Mouse (Mus musculus): Measurements from ENCODE around the gene Rnf111.

Rnf111 gene

DNA sequence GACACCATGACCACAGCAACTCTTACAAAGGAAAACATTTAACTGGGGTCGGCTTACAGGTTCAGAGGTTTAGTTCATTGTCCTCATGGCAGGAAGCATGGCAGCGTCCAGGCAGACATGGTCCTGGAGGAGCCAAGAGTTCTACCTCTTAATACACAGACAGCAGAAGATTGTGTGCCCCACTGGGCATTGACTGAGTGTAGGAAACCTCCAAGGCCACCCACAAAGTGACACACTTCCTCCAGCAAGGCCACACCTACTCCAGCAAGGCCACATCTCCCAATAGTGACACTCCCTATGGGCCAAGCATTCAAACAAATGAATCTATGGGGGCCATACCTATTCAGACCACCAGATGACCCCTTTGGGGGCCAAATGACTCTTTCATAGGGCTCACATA is 107.4 kb downstream of the Rnf111 start:
- DNase-seq (ENCODE audit: low read depth, low spot score) = no peak

- no peak for DNase-seq (ENCODE audit: low read depth, low spot score)
These were observed 107.9 kb downstream of the Rnf111 start for GRCm38 (mm10) chr9:70395617-70396016.

GRCm38 (mm10) chr9:70392563-70392907 is 111.0 kb downstream of the Rnf111 start:
- no peak for DNase-seq (ENCODE audit: low read depth, low spot score)

DNA sequence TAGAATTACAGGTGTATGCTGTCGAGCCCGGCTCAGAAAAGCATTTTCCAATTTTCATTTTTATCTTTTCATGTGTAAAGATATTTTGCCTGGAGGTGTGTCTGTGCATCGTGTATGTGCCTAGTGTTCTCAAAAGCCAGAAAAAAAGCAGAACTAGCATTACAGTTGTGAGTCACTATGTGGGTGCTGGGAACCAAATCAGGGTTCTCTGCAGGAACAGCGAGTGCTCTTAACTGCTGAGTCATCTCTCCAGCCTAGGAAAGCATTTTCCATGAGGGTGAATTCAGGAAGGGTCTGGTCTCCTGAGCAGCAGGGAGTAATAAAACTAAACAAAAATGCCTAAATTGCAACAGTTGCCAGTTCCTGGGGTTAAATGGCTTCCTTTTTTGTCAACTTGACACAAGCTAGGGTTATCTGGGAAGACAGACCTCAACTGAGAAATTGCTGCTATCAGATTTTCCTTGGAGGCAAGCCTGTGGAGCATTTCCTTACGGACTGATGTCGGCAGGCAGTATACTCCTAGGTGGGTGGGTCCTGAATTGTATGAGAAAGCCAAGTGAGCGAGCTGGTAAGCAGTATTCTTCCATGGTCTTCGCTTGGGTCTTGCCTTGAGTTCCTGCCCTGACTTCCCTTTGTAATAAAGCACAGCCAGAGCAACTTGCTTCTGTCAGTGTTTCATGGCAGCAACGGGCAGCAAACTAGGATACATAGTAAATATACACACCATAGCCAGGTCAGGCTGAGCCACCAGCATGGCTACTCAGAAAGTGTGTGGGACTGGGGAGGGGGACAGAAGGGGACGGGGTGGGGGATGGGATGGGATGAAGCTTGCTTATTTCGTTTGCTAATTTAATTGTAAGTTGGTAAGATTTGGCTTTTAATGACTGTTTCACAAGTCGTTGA is 111.6 kb downstream of the Rnf111 start:
- no peak for DNase-seq (ENCODE audit: low read depth, low spot score)

DNA sequence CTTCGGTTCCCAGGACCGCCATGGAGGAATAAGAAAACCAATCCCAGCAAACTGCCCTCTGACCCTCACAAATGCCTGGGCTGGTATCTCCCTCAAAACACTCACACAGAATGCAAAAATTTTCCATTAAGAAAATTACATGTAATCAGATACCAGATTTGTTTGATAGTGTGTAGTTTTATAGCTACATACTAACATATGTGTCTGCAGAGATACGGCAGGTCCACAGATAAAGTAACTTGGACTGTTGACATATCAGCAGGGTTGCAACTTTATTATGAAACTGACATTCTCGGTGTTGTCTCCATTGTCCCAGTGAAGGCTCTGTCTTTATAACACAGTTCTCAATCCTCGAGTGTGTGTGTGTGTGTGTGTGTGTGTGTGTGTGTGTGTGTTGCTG is 112.5 kb downstream of the Rnf111 start:
- no peak for DNase-seq (ENCODE audit: low read depth, low spot score)

- DNase-seq (ENCODE audit: low read depth, low spot score) = no peak
These were observed 114.0 kb downstream of the Rnf111 start for GRCm38 (mm10) chr9:70389548-70389947.

- no peak for DNase-seq (ENCODE audit: low read depth, low spot score)
These were observed 116.0 kb downstream of the Rnf111 start for GRCm38 (mm10) chr9:70387410-70388119.

GRCm38 (mm10) chr9:70384958-70385728 is 118.4 kb downstream of the Rnf111 start:
- DNase-seq (ENCODE audit: low read depth, low spot score) = no peak

- no peak for DNase-seq (ENCODE audit: low read depth, low spot score)
These were observed 119.0 kb downstream of the Rnf111 start for GRCm38 (mm10) chr9:70384494-70384893.

DNA sequence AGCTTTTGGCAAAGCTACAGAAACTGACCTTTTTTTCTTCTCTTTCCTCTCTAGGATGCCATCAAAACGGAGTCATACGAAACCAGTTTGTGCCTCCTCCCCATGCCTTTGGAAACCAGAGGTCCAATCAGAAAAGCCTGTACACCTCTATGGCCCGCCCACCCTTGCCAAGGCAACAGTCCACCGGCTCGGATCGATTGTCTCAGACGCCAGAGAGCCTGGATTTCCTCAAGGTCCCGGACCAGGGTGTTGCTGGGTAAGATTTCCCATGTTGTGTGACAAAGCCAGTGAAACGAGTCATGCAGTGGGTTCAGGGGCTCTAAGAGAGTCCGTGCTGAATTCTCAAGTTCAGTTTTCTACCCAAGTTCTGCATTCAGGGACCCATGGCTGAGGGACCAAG is 119.8 kb downstream of the Rnf111 start:
- no peak for DNase-seq (ENCODE audit: low read depth, low spot score)

DNA sequence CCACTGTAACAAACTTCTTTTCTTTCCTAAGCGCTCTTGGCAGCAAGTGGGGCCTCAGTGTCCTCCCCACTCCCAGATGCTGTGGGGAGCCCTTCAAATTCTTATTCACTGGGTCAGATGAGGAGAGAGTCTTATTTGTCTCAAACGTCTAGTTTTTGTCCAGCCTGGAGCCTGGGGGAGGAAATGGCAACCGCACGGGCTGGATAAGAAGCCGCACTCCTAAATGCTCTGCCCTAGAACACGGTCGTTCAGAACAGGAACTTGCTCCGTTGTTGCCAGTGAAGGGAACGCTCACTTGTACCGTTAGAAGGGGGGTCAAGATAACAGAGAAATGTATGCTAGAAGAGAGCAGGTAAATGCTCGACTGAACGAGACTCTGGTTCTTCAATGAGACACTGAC is 121.4 kb downstream of the Rnf111 start:
- no peak for DNase-seq (ENCODE audit: low read depth, low spot score)

DNA sequence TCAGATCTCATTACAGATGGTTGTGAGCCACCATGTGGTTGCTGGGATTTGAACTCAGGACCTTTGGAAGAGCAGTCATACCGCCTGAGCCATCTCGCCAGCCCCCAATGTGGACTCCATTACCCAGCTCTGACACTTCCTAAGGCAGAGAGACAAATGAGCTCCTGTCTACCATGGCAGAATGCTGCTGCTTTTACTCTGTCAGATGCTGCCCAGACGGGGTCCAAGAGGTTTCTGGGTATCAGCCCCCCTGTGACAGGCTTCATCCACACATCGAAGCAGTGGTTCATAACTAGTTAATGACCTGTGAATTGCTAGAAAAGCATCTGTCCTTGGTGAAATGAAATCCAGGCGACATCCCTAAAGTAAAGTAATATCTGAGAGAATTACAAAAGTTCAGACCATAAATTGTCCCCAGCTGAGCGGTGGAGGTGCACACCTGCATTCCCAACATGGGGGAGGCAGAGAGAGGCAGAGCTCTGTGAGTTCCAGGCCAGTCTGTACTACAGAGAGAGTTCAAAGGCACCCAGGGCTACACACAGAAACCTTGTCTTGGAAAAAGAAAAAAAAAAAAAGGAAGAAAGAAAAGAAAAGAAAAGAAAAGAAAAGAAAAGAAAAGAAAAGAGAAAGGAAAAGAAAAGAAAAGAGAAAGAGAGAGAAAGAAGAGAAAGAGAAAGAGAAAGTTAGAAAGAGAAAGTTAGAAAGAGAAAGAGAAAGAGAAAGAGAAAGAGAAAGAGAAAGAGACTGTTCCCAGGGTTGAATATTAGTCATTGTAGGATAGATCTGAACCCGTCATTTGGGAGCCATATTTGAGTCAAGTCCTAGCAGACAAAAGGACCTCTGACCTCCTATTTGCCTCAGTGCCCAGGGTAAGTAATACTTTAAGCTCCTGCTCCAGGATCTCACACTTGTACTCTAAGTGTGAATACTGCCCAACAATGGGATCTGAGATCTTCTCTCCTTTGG is 123.7 kb downstream of the Rnf111 start:
- DNase-seq (ENCODE audit: low read depth, low spot score) = no peak

Data from retina, adult 2 months (tissue).